12 mouse cellular contexts compared by ENCODE assay signal in genomic region chr9:61554611-61555010, GRCm38 (mm10).
DNase-seq lines count a peak whose midpoint lies in the region; ATAC-seq lines count a peak whose summit lies in the region.
"Had no signal": no experiment of that assay in that cellular context is flagged by ENCODE, and none has a peak within 500 bp of the region (broad histone marks: within the 10 kb centered on the region; RNA-seq: fewer than 3 reads in every experiment).

No protein-coding gene starts in this region.

- no peaks in the 10 kb centered on the region for H3K4me1 ChIP-seq in heart, embryonic 11.5 days (ENCODE audit: control insufficient read depth, insufficient read depth, low read length)
- no peaks in the 10 kb centered on the region for H3K4me1 ChIP-seq in hindbrain, embryonic 11.5 days (replicated peaks; ENCODE audit: control insufficient read depth, insufficient read depth, low read length)

- peak; percentile 37 to 72 for DNase-seq in heart, adult 18-20 months
- DNase-seq in adipocyte (ENCODE audit: low spot score), result peak; percentile 30
- peak; percentile 20 to 30 for DNase-seq in gastrocnemius, adult 8-10 months (ENCODE audit: low spot score in 2 of 2)
- peak; percentile 12 for DNase-seq in lung, postnatal 25 days (ENCODE audit: low spot score)
- DNase-seq in cerebellum, adult 11-12 months, result no peak
- DNase-seq in hindbrain, embryonic 11.5 days (ENCODE audit: low spot score), result no peak
- no peak for DNase-seq in right cerebral cortex, postnatal 36 days (ENCODE audit: low spot score in 2 of 2)
- DNase-seq: cerebellum, adult 8-10 months; retina, postnatal 1 day had no signal

- WGBS in heart, embryonic 11.5 days (ENCODE audit: insufficient replicate concordance), result 66% methylated on average over 7 of the region's 7 CpGs
- WGBS in hindbrain, embryonic 11.5 days, result 89% methylated on average over 7 of the region's 7 CpGs

- no peak overlapping the region for H3K27ac ChIP-seq in heart, embryonic 11.5 days (ENCODE audit: low read depth, low read length)
- H3K27ac ChIP-seq in hindbrain, embryonic 11.5 days (ENCODE audit: low read depth, low read length), result no peak overlapping the region
- H3K27ac ChIP-seq: embryonic facial prominence, embryonic 12.5 days; limb, embryonic 13.5 days had no signal

- no peak overlapping the region for H3K9ac ChIP-seq in heart, embryonic 11.5 days (ENCODE audit: low read depth, low read length)
- H3K9ac ChIP-seq in hindbrain, embryonic 11.5 days (ENCODE audit: low read depth, low read length), result no peak overlapping the region
- H3K9ac ChIP-seq: embryonic facial prominence, embryonic 12.5 days; limb, embryonic 13.5 days had no signal

- no peaks in the 10 kb centered on the region for H3K27me3 ChIP-seq in heart, embryonic 11.5 days (ENCODE audit: control insufficient read depth, insufficient read depth, low read length)
- H3K27me3 ChIP-seq in hindbrain, embryonic 11.5 days (ENCODE audit: control insufficient read depth, insufficient read depth, low read length), result no peaks in the 10 kb centered on the region
- H3K27me3 ChIP-seq: embryonic facial prominence, embryonic 12.5 days; limb, embryonic 13.5 days had no signal

- no peaks in the 10 kb centered on the region for H3K9me3 ChIP-seq in heart, embryonic 11.5 days (replicated peaks; ENCODE audit: control insufficient read depth, low read length)
- H3K9me3 ChIP-seq in hindbrain, embryonic 11.5 days (ENCODE audit: control insufficient read depth, low read length), result no peaks in the 10 kb centered on the region
- H3K9me3 ChIP-seq: embryonic facial prominence, embryonic 12.5 days; limb, embryonic 13.5 days had no signal

- H3K36me3 ChIP-seq in heart, embryonic 11.5 days (ENCODE audit: control insufficient read depth, insufficient read depth, low read length), result no peaks in the 10 kb centered on the region
- no peaks in the 10 kb centered on the region for H3K36me3 ChIP-seq in hindbrain, embryonic 11.5 days (ENCODE audit: control insufficient read depth, insufficient read depth, low read length)
- H3K36me3 ChIP-seq: embryonic facial prominence, embryonic 12.5 days; limb, embryonic 13.5 days had no signal

- no peak overlapping the region for H3K4me3 ChIP-seq in heart, embryonic 11.5 days (ENCODE audit: low read depth, low read length)
- H3K4me3 ChIP-seq in hindbrain, embryonic 11.5 days (ENCODE audit: low read depth, low read length), result no peak overlapping the region
- H3K4me3 ChIP-seq: embryonic facial prominence, embryonic 12.5 days; limb, embryonic 13.5 days had no signal

- ATAC-seq in heart, embryonic 11.5 days (replicated peaks; ENCODE audit: insufficient number of reproducible peaks, low FRiP score, low TSS enrichment), result no peak
- no peak for ATAC-seq in hindbrain, embryonic 11.5 days (ENCODE audit: low FRiP score)

- no peak overlapping the region for H3K4me2 ChIP-seq in heart, embryonic 11.5 days
- no peak overlapping the region for H3K4me2 ChIP-seq in hindbrain, embryonic 11.5 days (replicated peaks; ENCODE audit: low read depth, low read length)
- H3K4me2 ChIP-seq: embryonic facial prominence, embryonic 12.5 days; limb, embryonic 13.5 days had no signal

Comparison
In these comparisons a context has a peak if more than half of its experiments do, and no peak if none do; other contexts are left out.
1. DNase-seq: peak in heart, adult 18-20 months (2 of 2), adipocyte (single experiment), gastrocnemius, adult 8-10 months (2 of 2) and lung, postnatal 25 days (single experiment); none in cerebellum, adult 11-12 months (single experiment), hindbrain, embryonic 11.5 days (single experiment) and right cerebral cortex, postnatal 36 days (0 of 2).